Mouse (Mus musculus) adrenal gland, postnatal 25 days (tissue): ENCODE data around the gene Rnf225. TPM values are rescaled to one million over a fixed set of nuclear protein-coding genes. Genes with fewer than 3 reads are reported as not detected.
"Not testable (repeated sequence)": the region's sequence is repeated elsewhere in the genome, so short reads cannot be mapped to it uniquely, and the experiment has no call there.

ENCODE experiments used
- DNase-seq: peaks from one replicate; pipeline ENCODE4 v3.0.0; 2021; ENCODE audit warnings: mixed read lengths
- long read RNA-seq: library from polyadenylated mRNA; stranded (forward); transcript quantifications from one replicate; pipeline ENCODE4 v2.0.0, GENCODE M21; 2021
- total RNA-seq: library from RNA; stranded (reverse); gene quantifications from 2 replicates; pipeline ENCODE4 v1.2.3, GENCODE M21; 2021

Gene Rnf225
- total RNA-seq, result 0.18 and 0.29 TPM in 2 replicates
- long read RNA-seq, result 0 reads

DNA sequence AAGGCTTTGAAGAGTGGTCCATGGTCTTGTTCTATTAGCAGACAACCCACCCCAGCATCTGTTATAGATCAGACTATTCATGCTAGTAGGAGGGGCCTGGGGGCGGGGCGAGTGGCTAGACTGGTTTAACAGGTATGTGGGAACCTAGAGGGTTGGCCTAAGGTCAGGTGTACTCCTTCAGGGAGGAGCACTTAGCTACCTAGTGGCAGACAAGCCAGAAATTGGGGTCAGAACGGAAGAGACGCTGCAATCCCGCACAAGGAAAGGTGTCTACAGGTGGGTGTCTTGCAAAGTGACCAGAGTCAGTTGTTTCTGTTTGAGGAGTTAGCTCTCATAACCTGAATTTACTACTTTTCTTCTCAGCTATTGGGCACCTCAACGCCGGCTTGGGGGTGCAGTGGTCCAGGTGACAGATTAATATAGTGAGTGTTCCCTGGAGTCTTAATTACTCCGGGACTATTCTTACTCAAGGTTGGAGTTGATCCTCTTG lies at the start of gene Rnf225:
Rnf225 (plus strand) TSS at position 226 of the 490 bp plus-strand sequence.
- no peak for DNase-seq

GRCm38 (mm10) chr7:12880036-12880435 lies 47.2 kb upstream of the Rnf225 start:
- DNase-seq, result no peak

DNA sequence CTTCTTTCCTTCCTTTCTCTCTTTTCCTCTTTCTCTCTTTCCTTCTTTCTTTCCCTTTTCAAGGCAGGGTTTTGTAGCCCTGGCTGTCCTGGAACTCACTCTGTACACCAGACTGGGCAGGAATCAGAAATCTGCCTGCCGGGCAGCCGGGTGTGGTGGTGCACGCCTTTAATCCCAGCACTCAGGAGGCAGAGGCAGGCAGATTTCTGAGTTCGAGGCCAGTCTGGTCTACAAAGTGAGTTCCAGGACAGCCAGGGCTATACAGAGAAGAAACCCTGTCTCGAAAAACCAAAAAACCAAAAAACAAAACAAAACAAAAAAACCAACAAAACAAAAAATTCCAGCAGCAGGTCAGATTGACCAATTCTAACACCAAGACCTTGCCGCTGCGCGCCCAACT lies 46.7 kb upstream of the Rnf225 start:
- not testable (repeated sequence) for DNase-seq

- DNase-seq, result peak; percentile 92
These were observed 46.1 kb upstream of the Rnf225 start, which contains the start of gene Zfp128 for GRCm38 (mm10) chr7:12880911-12881660. TSS of gene Zfp128 (plus strand) at chr7:12881177.

GRCm38 (mm10) chr7:12886563-12887266 lies 40.5 kb upstream of the Rnf225 start:
- DNase-seq, result no peak

DNA sequence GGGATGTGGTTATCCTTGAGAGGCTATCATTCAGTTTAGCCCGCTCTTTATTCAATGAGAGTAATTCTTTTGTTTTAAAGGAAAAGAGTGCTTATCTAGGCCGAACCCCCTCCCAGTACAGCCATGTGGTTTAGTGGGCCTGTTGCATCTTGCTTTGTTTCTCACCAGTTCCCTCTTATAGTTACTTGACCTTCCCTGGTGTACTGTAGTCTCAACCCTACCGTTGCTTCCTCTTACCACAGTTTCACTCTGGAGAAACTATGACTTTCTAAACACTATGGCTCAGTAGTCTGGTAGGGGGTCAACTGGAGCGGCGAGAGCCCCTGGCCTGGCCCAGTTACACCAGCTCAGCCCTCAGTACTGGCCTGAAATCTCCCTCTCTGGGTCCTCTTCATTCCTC lies 39.6 kb upstream of the Rnf225 start:
- DNase-seq, result no peak

- DNase-seq, result no peak
These were observed 36.3 kb upstream of the Rnf225 start for GRCm38 (mm10) chr7:12890928-12891327.

GRCm38 (mm10) chr7:12891334-12891733 lies 35.9 kb upstream of the Rnf225 start:
- no peak for DNase-seq

DNA sequence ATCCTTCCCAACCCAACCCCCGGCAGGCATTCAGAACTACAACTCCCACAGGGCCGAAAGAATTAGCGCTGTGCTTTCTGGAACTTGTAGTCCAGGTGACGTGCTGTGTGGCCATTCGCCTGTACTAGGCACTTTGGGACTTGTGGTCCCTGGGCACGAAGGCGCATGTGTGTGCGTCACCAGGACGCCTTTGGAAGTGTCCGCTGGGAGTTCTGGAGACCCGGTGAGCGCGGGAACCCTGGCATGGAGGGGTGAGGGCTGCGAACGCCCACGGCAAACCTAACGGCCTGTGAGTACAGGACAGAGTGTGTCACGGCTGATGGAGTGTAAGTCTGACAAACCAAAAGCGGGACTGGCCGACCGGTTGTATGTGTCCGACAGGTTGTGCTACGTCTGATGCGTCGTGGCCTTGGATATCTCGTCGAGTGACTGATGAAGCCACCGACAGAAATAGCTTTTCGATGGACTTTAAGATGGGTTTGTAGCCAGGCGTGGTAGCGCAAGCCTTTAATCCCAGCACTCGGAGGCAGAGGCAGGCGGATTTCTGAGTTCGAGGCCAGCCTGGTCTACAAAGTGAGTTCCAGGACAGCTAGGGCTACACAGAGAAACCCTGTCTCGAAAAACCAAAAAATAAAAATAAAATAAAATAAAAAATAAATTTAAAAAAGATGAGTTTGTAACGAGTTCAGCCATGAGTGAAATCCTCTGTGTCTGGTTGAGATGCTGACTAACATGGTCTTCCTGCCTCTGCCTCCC lies 29.4 kb upstream of the Rnf225 start, which contains the start of gene Zscan22:
Zscan22 (plus strand) TSS at position 161 of the 756 bp plus-strand sequence.
- DNase-seq, result peak; percentile 86

- no peak for DNase-seq
These were observed 25.7 kb upstream of the Rnf225 start for GRCm38 (mm10) chr7:12901517-12901916.

DNA sequence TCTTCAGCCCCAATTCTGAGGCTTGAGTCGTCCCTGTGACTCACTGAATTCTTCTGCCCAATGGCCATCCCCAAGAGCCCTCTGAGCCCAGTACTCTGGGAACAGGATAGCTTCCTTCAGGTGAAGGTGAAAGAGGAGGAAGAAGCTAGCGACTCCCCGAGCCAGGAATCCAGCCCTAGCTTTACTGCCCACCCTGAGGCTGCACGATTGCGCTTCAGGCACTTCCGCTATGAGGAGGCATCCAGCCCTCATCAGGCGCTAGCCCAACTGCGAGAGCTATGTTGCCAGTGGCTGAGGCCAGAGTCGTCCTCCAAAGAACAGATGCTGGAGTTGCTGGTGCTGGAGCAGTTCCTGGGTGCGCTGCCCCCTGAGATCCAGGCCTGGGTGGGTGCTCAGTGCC lies 23.6 kb upstream of the Rnf225 start:
- no peak for DNase-seq

- DNase-seq, result no peak
These were observed 22.1 kb upstream of the Rnf225 start for GRCm38 (mm10) chr7:12905146-12905545.

DNA sequence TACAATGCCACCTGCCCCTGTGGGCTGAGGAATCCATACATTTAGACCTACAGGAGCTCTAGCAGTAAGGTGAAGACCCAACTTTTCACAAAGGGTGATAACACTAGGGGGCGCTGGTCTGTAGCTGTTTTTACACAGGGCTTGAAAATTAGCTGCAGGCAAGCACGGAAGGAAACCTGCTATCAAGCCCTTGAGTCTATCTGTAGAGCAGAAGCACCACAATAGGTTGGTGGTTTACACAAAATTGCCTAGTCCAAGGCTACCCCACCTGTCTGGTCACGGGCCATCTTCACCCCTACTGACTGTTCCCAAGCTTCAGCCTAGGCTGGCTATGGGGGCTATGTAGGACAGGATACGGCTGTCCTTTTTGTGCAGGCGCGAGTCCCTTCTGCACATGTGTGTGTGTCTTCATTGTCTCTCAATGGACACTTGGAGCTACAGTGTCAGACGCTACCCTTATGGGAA lies 17.7 kb upstream of the Rnf225 start:
- peak; percentile 73 for DNase-seq

- DNase-seq, result peak; percentile 59
These were observed 17.0 kb upstream of the Rnf225 start for GRCm38 (mm10) chr7:12910181-12910668.

DNA sequence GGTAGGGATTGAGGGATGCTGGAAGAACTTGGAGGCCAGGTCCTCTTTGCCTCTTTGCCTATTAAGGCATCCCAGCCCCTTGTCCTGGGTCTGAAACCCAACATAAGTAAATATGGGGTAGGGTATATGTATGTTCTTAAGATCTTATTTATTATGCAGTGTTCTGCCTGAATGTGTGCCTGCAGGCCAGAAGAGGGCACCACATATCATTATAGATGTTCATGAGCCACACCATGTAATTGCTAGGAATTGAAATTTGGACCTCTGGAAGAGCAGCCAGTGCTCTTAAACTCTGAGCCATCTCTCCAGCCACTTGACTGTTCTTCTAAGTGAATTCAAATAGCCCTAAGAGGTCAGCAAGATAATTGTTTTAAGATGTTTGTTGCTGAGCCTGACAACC lies 13.7 kb upstream of the Rnf225 start:
- no peak for DNase-seq

GRCm38 (mm10) chr7:12920495-12920894 lies 6.7 kb upstream of the Rnf225 start:
- not testable (repeated sequence) for DNase-seq

GRCm38 (mm10) chr7:12921318-12921704 lies 5.9 kb upstream of the Rnf225 start:
- no peak for DNase-seq

- DNase-seq, result peak; percentile 97
These were observed 5.3 kb upstream of the Rnf225 start, which contains the start of gene Rps5 for GRCm38 (mm10) chr7:12921705-12922465. TSS of gene Rps5 (plus strand) at chr7:12922290.

DNA sequence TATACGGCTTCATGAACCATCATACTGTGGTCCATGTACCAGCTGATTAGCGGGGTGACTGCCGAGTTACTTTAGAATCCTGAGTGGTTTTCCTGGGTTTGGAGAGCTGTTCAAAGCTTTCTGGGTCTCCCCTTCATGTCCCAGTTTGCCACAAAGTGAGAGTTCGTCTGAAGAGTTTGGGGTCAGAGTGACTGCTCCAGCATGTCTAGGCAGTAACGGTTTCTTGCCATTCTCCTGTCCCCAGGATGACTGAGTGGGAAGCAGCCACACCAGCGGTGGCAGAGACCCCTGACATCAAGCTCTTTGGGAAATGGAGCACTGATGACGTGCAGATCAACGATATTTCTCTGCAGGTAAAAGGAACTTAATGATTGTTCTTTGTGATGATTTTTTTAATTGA lies 4.5 kb upstream of the Rnf225 start:
- DNase-seq, result no peak

DNA sequence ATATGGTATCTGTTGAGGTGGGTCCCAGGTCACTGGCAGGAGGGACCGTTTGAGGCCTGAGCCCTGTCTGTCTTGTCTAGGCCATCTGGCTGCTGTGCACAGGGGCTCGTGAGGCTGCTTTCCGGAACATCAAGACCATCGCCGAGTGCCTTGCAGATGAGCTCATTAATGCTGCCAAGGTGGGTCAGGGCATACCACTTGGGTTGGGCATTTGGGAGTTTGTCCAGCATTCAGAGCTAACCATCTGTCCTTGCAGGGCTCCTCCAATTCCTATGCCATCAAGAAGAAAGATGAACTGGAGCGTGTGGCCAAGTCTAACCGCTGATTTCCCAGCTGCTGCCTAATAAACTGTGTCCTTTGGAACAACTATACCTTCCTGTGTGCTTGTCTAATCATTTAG lies 900 bp upstream of the Rnf225 start:
- DNase-seq, result no peak
